Mouse (Mus musculus) c-Kit-positive CD71-negative TER-119-negative erythroid progenitor cells, embryonic 14.5 days (primary cell): ENCODE data around the gene Prpf8.

Experiments used
- DNase-seq: peaks from one replicate; pipeline ENCODE4 v3.0.0-alpha.2; 2013; ENCODE audit warnings: low read depth

Prpf8 gene

GRCm38 (mm10) chr11:75459751-75460102, 26.9 kb upstream of the Prpf8 start:
- DNase-seq = no peak

GRCm38 (mm10) chr11:75460103-75460843, 26.3 kb upstream of the Prpf8 start:
- peak; percentile 94 for DNase-seq

- DNase-seq = peak; percentile 99
Observed at GRCm38 (mm10) chr11:75460844-75461742, 25.5 kb upstream of the Prpf8 start, which contains the start of gene Tlcd2. Gene Tlcd2, plus strand, starts transcription at chr11:75461715.

GRCm38 (mm10) chr11:75461743-75462252, 24.8 kb upstream of the Prpf8 start:
- DNase-seq = no peak

GRCm38 (mm10) chr11:75462253-75462783, 24.3 kb upstream of the Prpf8 start:
- DNase-seq = no peak

GRCm38 (mm10) chr11:75462865-75463336, 23.7 kb upstream of the Prpf8 start:
- DNase-seq = peak; percentile 79

- DNase-seq = no peak
Observed at GRCm38 (mm10) chr11:75463624-75464023, 23.0 kb upstream of the Prpf8 start.

- no peak for DNase-seq
Observed at GRCm38 (mm10) chr11:75464417-75464816, 22.2 kb upstream of the Prpf8 start.

- DNase-seq = no peak
Observed at GRCm38 (mm10) chr11:75465051-75465450, 21.6 kb upstream of the Prpf8 start.

GRCm38 (mm10) chr11:75466731-75467505, 19.7 kb upstream of the Prpf8 start:
- DNase-seq = no peak

GRCm38 (mm10) chr11:75467512-75468215, 19.0 kb upstream of the Prpf8 start:
- DNase-seq = no peak

GRCm38 (mm10) chr11:75468410-75468809, 18.2 kb upstream of the Prpf8 start:
- no peak for DNase-seq

GRCm38 (mm10) chr11:75469261-75469660, 17.4 kb upstream of the Prpf8 start:
- DNase-seq = no peak

GRCm38 (mm10) chr11:75470675-75471074, 15.9 kb upstream of the Prpf8 start:
- no peak for DNase-seq

- no peak for DNase-seq
Observed at GRCm38 (mm10) chr11:75472469-75473081, 14.0 kb upstream of the Prpf8 start.

- no peak for DNase-seq
Observed at GRCm38 (mm10) chr11:75473376-75473775, 13.2 kb upstream of the Prpf8 start.

GRCm38 (mm10) chr11:75486192-75486591, 424 bp upstream of the Prpf8 start:
- DNase-seq = no peak

GRCm38 (mm10) chr11:75487496-75487895, 880 bp downstream of the Prpf8 start:
- no peak for DNase-seq

GRCm38 (mm10) chr11:75494296-75495049, 7.9 kb downstream of the Prpf8 start:
- DNase-seq = no peak

- DNase-seq = no peak
Observed at GRCm38 (mm10) chr11:75498126-75498525, 11.5 kb downstream of the Prpf8 start.
